Mouse (Mus musculus): Measurements from ENCODE around the gene Ldb2.

The Ldb2 gene

DNA sequence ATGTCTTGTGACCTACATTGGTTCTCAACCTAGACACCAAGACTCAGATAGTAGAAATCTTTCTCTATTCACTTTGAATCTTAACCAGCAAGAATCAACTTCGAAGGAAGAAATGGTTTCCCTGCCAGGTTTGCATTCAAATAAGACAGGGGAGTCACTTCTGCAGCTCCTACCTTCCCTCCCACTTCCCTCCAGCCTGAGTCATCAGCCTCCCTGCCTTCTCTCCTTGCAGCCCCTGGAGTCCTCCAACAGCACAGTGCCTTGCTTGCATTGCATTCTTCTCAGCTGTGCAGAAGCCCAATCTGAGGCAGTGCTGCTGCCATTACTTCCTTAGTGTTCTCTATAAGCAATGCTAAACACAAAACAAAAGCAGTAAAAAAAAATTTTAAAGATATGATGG is 79.6 kb downstream of the Ldb2 start:
- no peak for DNase-seq (ENCODE audit: extremely low spot score, low spot score)

DNA sequence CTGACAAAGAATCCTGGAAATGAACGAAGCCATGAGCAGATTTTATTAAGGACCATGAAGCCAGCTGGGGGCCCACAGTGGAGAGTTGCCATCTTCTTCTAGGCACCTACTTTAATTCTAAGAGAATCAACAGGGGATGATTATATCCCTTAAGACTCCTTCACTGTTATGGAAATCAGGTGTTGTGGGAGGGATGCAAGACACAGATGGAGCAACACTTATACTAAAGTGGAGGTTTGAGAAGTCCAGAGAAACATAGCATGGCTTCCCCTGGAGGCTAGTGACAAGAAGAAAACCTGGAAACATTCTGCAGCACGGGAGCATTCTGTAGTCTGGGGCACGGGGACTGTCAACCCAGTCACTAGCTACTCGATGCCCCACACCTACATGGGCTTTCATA is 85.0 kb downstream of the Ldb2 start:
- no peak for DNase-seq (ENCODE audit: extremely low spot score, low spot score)

DNA sequence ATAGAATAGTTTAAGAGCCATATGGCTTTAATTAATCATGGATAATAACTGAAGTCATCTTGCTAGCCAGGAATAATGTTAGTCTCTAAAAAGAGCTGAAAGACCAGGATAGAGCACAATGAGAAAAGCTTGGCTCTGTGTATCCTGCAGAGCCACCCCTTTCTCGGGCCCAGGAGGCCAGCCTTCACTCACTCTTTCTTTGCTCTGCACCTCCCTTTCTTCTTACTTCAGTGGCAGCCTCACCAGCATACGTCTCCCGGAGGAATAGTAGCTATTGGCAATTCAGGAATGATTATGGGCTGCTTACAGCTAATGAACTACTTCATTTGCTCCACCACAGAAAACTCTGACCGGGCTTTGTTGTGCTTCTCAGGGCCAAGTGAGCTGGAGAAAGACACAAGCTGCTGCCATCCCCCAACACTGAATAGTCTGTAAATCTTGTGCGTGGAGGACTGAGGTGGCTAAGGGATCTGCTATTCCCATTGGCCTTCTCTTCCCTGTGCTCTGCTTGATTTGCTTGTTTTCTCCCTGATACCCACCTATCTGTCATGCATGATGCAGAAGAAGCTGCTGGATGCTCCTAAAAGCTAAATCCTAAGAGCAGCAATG is 86.2 kb downstream of the Ldb2 start:
- no peak for DNase-seq (ENCODE audit: extremely low spot score, low spot score)

DNA sequence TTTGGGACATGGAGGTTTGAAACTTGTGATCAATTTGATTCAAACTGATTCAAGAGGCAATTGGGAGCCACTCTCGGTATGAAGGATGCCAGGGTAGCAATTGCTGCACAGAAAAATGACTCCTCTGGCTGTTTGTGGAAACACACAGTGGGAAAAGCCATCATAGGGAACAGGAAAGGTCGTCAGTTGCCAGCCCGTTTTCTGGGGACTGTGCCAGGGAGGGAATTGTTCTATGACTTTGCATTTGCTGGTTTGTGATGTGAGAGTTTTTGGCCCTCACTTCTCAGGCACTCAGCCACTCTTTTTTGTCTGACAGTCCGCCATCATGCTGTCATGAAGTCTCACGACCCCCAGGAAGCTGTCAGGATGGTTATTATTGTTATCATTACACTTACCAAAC is 88.3 kb downstream of the Ldb2 start:
- DNase-seq (ENCODE audit: extremely low spot score, low spot score), result peak; percentile 9

DNA sequence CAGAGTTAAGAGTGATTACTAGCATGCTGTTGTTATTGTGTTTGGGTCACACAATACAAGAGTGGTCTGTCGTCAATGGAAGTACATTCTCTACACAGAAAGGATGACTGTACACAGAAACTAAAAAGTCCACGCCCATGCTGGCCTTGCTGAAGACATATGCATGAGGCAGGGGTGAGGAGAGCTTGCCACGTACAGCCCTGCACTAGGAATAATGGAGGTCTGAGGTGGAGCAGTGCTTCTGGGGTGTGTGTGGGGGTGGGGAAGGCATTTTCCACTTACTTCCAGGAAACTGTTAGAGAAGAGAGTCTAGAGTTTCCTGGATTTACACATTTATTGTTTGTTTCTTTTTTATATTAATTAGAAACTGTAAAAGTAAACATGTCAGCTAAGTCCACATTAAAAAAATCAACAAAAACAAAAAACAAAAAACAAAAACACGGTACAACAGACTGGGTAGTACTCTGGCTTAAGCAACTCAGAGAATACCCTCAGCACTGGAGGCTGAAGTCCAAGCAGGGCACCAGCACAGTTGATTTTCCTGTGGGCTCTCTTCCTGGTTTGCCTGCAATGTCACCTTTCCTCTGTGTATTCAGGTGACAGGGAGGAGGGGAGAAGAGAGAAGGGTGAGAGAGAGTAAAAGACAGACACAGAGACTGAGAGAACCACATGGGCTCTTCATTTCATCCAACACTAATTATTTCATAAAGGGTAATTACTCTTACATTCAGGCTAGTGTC is 89.2 kb downstream of the Ldb2 start:
- peak; percentile 9 for DNase-seq (ENCODE audit: extremely low spot score, low spot score)

DNA sequence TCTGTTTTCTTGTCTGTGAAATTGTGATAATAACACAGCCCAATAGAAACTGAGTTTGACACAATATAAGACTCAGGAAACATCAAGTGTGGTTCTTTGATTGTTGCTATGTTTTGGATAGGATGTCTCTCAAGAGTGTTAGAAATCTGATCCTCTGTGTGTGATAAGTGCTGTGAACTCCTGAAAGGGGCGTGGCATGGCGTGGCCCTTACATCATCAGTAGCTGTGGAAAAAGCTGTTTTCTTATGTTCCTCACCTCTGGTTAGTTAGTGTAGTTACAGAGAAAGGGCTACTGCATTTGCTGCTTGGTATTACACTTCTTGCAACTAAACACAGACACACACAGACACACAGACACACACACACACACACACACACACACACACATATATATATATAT is 90.2 kb downstream of the Ldb2 start:
- no peak for DNase-seq (ENCODE audit: extremely low spot score, low spot score)

DNA sequence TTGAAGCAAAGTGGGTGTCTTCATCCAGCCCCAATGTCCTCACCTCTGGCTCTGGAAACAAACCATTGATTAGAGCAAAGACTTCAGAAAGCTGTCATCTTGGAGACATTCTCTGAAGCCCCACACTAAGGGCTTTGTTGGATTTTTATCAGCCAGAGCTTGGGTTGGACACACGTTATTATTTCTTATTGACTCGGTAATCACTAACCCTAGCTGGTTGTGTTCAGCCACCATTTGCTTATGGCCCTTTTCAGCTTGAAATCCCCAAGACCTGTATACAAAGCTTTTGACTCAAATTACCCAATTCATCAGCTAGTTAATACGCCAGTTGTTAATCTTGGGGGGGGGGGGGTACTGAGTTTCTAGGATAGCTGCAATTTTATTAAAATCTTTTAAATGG is 91.5 kb downstream of the Ldb2 start:
- no peak for DNase-seq (ENCODE audit: extremely low spot score, low spot score)

DNA sequence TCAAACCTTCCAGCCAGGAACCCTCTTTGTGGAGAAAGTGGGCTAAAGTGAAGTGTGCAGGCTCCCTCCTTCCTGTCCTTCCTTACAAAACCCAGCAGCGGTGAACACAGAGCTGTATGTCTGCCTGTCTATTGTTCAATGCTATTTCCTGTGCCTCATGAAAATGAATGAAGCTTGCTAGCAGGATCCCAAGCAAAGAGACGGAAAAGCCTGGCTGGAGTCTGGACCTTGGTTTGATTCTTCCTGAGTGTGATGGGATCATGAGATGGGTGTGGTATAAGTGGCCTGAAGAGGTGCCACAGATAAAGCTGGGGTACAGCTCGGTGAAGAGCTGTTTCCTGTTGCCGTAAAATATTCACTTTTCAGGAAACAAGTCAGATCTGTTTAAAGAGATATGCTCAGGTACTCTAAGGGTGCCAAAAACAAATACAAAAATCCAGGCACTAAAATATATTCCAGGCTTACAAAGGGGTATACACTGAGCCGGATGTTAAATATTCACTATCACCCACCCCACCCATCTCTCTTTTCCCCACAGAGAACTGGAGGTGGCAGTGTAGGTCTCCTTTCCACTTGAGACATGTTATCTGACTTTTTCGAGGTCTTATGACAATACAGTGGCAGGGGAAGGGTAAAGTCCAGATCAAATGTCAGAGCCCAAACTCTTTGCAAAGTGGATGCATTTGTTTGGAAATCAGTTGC is 92.3 kb downstream of the Ldb2 start:
- no peak for DNase-seq (ENCODE audit: extremely low spot score, low spot score)

DNA sequence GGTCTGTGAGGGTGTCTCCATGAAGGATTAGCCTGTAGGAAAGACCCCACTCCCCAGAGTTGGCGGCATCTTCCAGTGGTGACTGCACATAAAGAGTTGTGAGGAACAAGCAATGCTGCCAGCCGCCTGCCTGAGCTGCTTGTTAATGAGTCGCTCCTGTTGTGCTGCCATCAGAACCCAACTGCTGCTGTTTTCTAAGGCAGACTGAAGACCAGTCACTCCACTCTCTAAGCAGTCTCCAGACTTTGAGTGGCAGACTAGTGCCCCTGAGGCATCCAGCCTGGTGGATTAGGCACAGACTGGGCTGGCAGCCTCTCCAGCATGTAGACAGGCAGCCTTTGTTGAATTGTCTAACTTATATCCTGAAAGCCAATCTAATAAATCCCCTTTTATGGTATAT is 101.5 kb downstream of the Ldb2 start:
- DNase-seq (ENCODE audit: extremely low spot score, low spot score), result no peak

DNA sequence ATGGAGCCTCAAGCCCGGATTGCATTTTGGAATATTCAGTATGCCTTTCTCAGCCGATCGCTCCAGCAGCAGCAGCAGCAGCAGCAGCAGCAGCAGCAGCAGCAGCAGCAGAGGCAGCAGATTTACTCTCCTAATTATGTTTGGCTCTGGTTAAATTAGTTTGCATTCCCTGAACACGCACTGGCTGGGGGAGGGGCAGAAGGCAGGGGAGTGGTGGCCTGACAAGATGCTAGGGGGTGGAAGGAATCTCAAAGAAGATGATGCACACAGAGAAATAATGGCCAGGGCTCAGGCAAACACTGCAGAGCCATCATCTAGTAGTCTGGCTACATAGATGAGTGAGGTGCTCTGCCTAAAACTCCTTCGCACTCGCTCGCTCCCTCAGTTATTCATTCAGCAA is 102.9 kb downstream of the Ldb2 start:
- no peak for DNase-seq (ENCODE audit: extremely low spot score, low spot score)

DNA sequence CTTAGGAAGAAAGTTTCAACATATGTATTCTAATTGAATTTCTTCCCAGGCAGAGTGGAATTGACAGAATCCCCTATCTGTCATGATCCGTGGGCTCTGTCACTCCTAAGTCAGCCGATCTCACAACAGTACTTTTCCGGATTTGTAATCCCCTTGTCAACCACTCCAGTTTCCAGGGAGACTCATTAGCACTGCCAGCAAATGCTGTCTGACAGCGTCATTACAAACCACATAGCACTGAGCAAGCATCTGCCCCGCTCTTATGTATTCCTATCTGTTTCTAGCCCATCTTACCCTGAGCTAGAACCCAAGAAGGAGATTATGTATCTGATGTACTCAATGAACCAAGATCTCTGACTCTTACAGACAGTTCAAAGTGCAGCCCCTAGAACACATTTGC is 105.8 kb downstream of the Ldb2 start:
- DNase-seq (ENCODE audit: extremely low spot score, low spot score), result no peak

DNA sequence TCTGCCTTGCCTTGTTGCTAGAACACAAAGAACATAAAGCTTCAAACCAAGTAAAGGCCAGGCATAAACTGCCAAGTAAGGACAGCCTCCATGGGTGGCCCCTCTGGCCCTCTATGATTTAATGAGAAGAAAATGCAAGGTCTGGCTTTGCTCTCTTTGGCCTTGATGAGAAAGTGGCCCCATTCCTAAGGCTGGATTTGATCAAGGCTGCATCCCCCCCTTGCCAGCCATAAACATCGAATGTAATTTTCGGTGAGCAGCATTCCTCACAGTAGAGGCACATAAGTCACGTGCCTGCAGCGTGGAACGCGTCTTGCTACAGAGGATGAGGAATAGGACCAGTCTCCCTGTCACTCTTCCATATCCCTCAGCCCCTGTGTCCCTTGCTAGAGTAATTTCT is 113.1 kb downstream of the Ldb2 start:
- DNase-seq (ENCODE audit: extremely low spot score, low spot score), result no peak

DNA sequence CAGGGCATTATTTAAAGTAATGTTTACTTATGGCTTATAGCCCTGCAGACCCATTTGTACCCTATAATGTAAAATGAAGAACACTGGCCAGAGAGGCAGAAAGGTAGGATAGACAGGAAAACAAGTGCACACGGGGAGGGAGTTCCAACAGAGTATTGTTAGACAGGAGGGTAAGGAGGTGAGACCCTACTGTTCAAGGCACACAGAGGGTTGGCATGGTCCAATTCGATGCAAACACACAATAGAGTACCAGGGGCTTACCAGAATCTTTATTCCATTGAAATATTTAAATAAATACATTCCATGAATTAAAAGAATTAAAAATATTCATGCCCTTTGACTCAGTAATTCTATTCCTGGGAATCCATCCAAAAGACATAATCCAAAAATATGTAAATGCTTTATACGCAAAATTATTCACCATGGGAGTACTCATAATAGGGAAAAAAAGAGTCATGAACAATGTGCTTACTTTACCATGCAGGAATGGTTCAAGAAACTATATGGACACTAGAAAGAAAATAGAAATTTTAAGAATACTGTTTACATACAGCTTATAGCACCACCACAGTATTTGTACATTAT is 118.3 kb downstream of the Ldb2 start:
- DNase-seq (ENCODE audit: extremely low spot score, low spot score), result no peak

DNA sequence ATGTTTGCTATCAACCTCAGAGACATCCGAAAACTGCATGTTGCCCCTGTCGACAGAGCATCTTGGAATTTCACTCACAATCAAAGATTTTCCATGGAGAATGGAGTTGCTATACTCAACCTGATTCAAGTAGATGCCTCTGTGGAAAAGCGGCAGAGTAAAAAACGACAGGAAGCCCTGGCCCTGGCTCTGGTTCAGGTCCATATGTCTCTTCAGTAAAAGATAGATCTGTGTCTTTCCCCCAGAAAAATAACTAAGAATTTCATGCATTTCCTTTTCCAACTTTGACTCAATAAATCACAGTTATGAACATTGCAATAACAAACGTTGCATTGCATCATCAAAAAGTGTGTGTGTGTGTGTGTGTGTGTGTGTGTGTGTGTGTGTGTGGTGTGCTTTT is 121.7 kb downstream of the Ldb2 start:
- DNase-seq (ENCODE audit: extremely low spot score, low spot score), result no peak

DNA sequence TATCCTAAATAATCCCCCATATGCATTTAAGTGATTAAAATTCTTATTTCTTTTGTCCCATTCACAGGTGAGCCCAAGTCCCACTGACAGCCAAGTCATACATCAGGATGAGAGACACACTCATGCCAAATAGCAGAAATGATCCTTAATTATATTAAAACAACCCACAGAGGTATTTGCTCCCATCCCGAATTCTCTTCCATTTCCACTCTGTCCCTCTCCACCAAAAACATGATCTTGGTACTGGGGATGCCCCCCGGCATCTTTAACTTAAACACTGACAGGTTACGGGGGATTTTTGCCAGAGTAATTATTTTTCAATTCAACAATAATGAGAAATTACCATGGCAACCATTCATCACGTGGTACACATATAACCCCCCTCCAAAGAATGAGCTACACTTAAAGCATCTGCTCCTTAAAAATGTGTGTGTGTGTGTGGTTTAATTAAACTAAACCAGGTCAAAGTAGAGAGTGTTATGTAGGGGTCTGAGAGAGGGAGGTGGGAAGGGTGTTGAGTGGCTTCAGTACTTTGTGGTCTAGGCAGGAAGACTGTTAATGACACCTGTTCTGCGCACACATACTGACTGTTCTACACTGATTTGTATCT is 123.2 kb downstream of the Ldb2 start:
- no peak for DNase-seq (ENCODE audit: extremely low spot score, low spot score)

DNA sequence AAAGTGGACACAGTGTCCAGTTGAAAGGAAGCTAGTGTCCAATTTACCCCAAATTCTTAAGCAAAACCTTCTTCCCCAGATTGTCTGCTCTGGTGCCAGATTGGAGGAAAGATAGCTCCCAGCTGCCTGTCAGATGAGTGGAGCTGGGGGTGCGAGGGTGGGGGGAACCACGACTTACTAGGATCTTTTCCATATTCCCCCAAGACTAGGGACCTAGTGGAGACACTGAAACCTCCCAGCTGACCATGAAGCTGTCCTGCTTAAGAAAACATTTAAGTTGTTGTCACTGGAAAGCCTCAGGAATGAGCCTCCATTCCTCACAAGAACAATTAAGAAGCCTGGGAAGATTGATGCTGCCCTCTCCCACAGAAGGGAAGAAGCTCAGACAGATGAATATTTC is 129.1 kb downstream of the Ldb2 start:
- no peak for DNase-seq (ENCODE audit: extremely low spot score, low spot score)

DNA sequence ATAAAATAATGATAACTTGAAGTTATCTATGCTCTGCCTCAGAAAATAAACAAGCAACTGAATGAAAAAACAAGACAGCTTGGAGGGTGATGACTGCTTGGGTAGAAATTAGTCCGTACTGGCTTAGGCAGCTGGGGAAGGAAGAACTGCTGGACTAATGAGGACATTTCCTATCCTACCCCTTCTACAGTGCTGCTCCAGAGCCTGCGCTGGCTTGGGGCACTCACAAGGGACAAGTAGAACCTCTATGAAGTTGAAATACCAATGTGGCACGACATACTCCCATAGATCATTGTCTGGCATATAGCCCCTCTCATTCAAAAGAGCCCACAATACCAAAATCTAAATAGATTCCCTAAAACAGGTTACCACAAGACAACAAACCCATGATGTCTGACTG is 131.6 kb downstream of the Ldb2 start:
- DNase-seq (ENCODE audit: extremely low spot score, low spot score), result no peak

DNA sequence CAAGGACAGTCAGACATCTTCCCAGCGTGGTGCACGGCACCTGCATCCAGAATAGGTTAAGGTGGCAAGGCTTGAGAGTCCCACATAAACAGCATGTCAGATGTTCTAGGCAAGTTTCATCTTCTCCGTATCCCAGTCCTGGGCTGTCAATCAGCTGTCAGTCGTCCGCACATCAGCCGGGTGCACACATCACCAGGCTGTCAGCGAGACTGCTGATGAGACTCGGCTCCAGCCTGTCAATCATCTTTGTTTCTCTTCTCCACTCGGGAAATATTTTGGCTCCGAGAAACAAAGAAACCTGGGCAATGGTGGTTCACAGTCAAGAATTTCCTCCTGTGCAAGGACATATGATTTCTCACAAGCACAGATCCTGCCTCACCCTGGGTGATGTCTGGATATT is 132.1 kb downstream of the Ldb2 start:
- DNase-seq (ENCODE audit: extremely low spot score, low spot score), result no peak

DNA sequence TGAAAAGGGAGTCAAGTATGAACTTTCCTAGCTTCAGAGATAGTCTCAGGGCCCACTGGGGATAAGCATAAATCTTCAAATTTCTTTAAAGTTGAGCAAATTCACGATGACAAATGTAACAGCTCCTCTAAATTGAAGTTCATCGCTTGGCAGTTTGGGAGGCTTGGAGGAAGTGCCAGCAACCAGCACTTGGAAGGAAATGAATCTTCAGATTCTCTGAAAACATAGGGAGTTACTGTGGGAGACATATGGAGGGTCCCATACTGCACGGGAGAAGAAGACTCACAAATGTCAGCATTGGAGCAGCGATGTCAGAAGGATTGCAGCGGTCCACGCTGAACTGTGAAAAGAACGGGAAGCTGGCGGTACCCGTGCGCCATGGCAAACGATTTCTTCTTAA is 139.8 kb downstream of the Ldb2 start:
- no peak for DNase-seq (ENCODE audit: extremely low spot score, low spot score)

DNA sequence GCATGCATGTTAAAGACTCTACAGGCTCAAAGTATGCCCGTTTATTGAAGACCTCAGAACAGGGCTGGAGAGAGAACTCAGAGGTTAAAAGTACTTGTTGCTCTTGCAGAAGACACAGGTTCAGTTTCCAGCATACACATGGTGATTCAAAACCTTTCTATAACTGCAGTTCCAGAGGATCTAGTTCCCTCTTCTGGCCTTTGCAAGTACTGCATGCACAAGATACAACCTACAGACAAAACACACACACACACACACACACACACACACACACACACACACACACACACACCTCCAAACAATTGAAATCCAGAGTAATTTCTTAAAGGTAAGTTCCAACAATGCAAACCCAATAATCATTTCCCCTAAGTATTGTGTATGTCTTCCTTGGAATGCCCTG is 142.8 kb downstream of the Ldb2 start:
- DNase-seq (ENCODE audit: extremely low spot score, low spot score), result no peak

DNA sequence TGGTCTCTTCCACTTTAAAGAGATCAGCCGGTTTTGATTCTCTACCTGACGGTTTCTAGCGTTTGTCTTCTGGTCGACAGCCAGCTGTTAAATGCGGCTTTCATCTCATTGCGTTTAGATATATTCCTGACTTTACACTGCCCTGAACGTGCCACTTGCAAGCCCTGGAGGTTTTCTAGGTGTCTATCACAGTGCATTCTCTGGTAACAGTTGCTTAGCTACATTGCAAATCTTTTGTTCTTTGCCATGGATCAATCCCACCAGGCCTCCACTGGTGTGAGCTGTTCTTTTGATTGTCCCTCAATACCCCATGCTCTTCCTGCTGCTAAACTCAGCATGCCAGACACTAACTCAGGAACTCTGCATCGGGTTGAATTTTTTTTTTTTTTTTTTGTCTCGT is 145.1 kb downstream of the Ldb2 start:
- no peak for DNase-seq (ENCODE audit: extremely low spot score, low spot score)

DNA sequence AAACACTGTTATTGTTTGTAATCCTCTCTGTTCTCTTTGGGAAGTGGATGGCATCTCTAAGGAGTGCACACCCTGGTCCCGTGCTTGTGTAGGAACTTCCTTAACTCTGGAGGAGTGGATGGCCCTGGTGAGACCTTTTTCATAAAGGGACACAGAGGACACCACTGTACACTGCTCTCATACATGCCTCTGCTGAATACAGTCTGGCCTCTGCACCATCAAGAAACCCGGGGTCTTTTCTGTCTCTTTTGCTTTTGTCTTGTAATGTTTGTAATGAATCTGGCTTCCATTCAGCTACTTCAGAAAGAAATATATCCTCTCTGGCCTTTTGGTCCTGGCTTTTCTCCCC is 152.7 kb downstream of the Ldb2 start:
- DNase-seq (ENCODE audit: extremely low spot score, low spot score), result no peak
